Mouse (Mus musculus) spleen, adult 2 months (tissue): ENCODE data around the gene Srms.

Source experiments
- CTCF ChIP-seq: fragments of 200-500 bp; IDR thresholded peaks from 2 replicates; pipeline ENCODE4 v1.5.1; 2011; ENCODE audit warnings: mild to moderate bottlenecking, inconsistent platforms; ENCODE audit not compliant: insufficient read depth, insufficient read length, insufficient replicate concordance; ENCODE audit errors: extremely low read depth
- POLR2A ChIP-seq: fragments of 200-500 bp; IDR thresholded peaks from 2 replicates; pipeline ENCODE4 v1.6.1; 2011; ENCODE audit warnings: low read depth, low read length, inconsistent platforms

DNA sequence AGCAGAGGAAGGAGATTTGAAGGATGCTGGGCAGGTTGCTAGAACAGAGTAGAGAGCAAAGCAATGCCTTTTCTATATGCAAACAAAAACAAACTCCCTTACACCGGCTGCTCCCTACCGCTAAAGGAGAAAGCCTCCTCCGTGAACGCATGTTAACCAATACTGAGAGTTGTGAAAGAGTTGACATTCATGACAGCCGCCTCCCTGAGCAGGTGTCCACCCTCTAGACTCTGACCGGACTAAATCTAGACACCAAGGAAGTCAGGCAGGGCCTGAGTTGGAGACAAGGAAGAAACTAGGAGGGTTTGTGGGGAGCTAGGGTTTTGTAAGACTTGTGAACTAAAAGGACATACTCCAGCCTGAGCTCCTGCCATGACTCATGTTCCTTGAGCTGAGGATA lies 10.1 kb downstream of the Srms start:
- no peak for TF ChIP-seq CTCF
- no peak for TF ChIP-seq POLR2A
